Mouse (Mus musculus): ENCODE data around the gene Il17c. TPM values are rescaled to one million over a fixed set of nuclear protein-coding genes. Genes with fewer than 3 reads are reported as not detected.

Il17c gene
- total RNA-seq, 1 experiment from 2014 or later, result 0.96 TPM

DNA sequence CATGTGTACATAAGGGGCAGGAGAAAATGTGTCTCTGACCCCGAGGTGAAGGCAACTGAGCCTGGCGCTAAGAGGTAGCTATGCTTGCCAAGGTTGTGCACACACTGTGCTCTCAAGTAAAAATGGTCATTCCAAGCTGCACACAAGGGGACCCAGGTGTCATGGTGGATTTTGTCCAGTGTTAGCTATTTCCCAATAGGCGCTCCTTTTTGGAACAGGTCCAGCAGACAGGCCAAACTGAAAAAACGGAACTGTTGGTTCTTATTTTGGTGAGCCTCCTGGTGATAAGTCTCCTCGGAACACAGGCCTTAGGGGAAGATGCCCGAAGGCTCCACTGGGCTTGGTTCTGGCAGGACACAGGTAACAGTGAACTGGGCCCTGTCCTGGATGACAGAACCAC lies 32.6 kb downstream of the Il17c start:
- ATAC-seq (replicated peaks; ENCODE audit: low read depth, poor library complexity, severe bottlenecking), result peak; percentile 34

DNA sequence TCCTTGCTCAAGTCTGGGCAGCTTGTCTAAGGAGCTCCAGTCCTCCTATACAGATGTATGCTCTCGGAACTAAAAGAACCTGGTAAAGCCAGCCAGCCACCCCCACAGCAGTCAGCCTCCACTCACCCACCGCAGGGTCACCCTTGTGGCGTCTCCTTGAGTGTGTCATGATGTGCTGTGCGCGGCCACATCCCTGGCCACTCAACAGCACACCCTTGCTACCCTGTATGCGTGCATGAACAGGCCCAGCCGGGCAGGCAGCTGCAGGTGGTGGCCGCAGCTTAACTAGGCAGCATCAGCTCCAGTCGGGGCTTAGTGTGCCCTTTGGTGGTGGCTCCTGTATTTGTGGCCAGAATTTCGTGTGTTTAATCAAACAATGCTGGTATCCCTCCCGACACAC lies 35.4 kb downstream of the Il17c start:
- ATAC-seq (replicated peaks; ENCODE audit: low read depth, poor library complexity, severe bottlenecking), result no peak

DNA sequence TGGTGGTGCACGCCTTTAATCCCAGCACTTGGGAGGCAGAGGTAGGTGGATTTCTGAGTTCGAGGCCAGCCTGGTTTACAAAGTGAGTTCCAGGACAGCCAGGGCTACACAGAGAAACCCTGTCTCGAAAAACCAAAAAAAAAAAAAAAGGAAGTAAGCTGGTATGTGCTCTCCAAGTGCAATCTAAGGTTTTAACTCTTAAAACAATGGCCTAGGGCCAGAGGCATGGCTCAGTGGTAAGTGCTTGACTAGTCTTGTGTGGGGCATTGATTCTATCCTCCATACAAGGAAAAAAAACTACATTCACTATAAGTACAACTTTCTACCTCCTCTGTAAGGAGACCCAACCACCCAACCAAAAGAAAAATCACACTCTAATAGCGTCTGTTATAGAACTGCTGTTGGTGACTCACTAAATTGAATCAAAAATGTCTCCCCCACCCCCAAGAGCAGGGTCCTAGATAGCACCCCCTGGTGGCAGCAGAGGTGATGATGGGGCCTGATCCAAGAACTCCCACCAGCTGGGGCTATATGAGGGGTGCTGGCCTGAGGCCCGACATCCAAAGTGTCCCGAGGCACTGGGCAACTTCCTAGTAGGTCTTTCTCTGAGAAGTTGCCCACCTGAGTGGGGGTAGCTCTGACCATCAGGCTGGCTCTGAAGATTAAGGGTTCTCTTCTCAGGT lies 37.5 kb downstream of the Il17c start:
- no peak for ATAC-seq (replicated peaks; ENCODE audit: low read depth, poor library complexity, severe bottlenecking)

DNA sequence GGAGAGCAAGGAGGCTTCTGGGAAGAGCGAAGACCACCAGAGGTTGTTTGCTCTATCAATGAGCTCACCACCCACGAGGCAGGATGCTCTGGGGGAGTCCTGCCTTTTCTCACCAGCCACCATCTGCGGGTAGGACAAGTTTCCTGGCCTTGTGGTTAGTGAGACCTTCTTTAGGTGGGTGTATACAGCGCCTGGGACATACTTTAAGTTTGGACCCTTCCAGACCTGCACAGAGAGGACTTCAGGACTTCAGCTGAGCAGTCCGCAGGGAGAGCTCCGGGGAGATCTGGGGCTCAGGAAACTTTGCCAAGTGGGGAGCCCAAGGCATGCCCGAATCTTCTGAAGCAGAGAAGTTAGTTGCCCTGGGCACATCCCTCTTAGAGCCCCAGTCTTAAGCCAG lies 38.2 kb downstream of the Il17c start:
- no peak for ATAC-seq (replicated peaks; ENCODE audit: low read depth, poor library complexity, severe bottlenecking)

DNA sequence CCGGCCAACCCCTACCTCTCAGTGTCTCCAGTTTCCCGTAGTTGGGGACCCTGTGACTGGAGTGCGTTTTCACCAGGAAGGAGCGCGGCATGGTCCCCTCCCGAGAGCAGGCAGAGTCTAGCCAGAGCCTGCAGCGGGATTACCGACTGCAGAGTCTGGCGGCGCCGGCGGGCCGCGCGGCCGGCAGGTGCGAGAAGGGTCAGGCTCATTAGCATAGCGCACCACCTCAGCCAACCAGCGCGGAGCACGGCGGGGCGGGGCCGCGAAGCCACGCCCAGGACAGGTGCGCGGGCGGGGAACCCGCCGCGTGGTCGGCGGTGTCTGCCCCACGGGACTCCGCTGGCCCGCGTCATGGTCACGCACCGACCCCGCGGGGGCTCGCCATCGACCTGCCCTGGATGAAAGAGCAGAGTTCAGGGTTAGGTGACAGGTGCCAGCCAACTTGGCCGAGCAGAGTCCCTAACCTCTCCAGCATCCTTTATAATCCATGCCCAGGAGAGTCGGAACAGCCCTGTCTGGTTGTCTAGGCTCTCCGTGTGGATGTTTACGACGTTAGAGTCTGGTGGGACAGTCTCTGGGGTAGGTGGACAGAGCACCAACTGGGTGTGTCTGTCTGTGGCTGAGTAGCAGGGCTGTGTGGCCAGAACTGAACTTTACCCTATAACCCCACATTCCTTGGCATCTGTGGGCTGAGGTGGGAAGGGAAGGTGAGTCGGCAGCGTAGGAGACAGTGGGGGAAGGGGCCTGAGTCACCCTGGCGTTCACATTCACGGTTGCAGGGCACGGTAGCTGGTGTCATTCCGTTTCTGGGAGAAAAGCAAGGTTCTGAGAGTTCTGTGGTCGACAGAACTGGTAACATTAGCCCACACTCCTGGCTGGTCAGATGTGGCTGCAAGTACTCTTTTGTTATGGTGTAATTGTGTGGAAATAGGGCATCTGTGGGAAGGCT lies 39.0 kb downstream of the Il17c start, which contains the start of gene Snai3:
Gene Snai3 (minus strand): TSS at position 210 of the 949 bp plus-strand sequence.
- peak; percentile 26 for ATAC-seq (replicated peaks; ENCODE audit: low read depth, poor library complexity, severe bottlenecking)

DNA sequence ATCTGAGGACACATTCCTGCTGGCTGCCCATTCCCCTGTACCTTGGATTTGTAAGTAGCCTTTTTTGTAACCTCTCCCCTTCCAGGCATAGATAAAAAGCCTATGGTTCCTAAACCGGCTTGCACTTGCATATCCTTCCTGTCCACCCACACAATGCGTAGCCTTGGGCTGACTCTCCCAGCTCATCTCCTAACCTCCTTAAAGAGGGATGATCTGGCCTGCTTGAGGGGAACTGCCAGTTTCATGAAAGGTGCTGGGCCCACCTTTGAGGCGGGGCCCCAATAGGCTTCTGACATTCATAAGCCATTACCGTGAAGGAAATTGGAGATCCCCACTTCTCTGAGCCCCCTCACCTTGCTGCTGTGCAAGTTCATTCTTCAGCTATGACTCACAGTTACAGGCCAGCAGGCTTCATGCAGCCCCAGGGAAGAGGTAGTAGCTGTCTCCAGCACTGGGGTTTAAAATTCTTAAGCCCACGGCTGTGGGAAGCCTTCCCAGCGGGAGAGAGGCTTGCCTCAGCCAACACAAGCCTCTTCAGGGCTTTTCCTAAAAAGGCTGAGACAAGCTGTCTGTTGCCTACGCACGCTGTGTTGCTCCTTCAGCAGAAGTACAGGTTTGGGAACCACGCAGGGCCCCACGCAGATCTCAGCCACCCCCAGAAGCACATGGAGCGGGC lies 39.8 kb downstream of the Il17c start:
- no peak for ATAC-seq (replicated peaks; ENCODE audit: low read depth, poor library complexity, severe bottlenecking)

DNA sequence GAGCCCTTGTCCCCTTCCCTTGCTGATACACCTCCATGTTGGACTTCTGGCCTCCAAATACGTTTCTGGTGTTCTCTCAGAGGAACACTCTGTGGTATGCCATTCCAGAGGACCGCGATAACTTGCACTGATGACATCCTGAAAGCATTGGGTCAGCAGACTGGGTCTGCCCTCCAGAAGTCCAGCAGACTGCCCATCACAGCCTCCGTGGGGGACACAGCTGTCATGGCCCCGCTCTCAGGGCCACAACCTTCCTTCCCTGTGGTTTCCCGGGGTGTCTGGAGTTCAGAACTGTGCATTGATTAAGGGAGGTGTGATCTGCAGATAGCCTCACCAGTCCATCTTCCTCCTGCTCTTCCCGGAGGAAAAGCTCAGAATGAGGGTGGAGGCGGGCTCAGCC lies 40.7 kb downstream of the Il17c start:
- ATAC-seq (replicated peaks; ENCODE audit: low read depth, poor library complexity, severe bottlenecking), result no peak

DNA sequence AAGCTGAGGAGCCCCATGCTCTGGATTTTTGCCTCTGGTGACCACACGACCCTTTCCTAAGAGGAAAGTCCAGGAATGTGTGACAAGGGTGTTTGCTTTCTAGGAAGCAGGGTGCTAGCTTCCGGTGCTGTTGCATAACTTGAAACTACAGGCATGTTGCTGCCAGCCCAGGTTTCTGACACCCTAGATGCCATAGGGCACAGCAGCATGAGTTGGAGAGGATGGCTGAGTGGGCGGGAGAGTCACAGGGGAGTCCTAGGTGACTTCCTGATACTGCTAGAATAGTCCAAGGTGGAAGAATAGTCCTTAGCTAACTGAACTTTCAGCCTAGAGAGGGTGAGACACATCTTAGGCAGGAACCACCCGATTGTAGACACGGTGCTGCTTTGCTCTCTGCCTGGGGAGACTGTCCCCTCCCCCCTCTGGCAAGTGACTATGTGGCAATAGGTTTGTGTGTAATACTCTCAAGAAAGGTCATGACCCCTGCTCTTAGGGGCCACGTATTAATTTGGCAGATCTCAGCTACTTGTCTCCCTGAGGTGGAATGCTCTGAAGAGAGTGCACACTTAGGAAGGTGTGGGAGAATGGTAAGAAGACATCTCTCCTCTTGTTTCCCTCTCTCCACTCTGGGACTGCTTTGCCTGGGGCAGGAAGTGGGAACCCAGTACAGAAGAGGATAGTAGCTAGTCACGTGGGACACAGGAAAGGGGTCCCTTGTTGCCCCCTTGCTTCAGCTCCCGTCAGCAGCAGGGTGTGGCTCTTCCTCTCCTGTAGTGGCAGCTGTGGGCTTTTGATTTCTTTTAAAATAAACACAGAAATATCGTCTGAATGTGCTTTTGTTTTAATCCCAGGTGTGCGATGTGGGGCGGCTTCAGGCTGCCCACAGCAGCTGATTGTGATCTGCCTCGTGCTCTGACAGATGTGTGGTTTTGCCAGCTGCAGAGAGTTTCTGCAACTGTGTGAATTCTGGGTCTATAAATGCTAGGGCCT lies 42.1 kb downstream of the Il17c start:
- ATAC-seq (replicated peaks; ENCODE audit: low read depth, poor library complexity, severe bottlenecking), result peak; percentile 30; the same call in 1 of the 2 replicates

DNA sequence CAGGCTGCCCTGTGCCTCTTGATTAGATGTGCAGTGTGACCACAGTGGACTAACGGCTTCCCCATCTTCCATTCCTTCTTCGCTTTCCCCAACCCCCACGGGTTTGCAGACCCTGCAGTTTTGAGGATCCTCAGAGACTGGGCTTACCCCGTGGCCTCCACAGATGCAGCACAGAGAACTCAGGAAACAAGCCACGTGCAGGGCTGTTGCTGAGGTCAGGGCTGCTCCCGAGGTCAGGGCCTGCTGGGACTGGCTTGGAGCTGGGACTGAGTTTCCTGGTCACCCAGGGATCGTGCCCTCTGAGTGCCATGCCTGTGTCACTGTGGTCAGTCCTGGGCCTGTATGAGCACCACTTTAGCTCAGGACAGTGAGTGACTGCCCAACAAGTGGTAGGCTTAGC lies 43.2 kb downstream of the Il17c start:
- no peak for ATAC-seq (replicated peaks; ENCODE audit: low read depth, poor library complexity, severe bottlenecking)

DNA sequence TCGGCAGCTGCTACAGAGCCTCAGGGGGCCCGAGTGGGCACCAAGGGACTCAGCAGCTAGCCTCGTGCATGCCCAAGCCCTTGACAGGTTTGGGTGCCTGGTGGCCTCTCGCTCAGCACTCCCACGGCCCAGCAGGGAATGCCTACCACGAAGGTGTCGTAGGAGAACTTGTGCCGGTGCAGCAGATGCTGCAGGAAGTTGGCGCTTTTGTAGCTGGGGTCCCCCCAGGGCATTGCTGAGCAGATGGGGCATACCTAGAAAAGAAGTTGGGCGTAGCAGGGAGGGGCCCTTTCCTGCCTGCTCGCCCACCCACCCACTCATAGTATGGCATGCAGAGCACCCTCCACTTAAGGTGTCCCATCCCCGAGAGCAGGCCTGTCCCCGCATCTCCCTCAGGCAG lies 46.0 kb downstream of the Il17c start:
- no peak for ATAC-seq (replicated peaks; ENCODE audit: low read depth, poor library complexity, severe bottlenecking)

DNA sequence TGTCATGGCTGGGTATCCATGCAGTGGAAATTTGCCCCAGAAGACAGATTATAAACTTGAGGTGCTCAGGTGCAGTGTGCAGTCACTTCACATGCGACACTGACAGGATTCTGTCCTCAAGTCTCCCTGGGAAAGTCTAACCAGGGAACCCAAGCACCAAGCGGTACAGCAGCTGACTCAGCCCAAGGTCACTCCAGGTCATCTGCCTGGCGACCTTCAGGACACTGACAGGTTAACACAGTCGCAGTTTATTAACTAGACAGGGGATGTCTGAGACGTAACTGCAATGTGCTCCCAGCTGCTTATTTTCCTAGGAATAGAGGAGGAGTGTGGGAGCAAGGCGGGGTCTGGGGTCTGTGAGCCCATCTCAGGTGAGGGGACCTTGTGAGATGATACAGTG lies 47.6 kb downstream of the Il17c start:
- no peak for ATAC-seq (replicated peaks; ENCODE audit: low read depth, poor library complexity, severe bottlenecking)

DNA sequence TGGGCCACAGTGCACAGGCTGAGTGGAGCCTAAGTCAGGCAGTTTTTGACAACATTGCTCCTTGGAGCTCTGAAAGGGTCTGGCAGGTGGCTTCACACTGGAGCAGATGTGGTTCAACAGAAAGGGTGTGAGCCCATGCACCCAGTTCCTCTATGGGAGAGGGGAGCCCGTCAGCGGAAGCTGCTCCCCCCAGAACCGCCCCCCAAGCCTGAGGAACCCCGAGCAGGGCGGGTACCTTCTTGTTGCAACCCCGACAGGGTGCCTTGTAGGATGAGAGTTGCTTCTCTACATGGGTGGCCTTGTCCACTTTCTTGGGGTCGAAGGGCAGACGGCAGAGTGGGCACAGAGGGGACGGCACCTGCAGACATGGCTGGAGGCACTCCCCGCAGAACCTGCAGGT lies 48.1 kb downstream of the Il17c start:
- ATAC-seq (replicated peaks; ENCODE audit: low read depth, poor library complexity, severe bottlenecking), result 0 out of 2 replicates have a peak, but pooled peaks have one; percentile 17

DNA sequence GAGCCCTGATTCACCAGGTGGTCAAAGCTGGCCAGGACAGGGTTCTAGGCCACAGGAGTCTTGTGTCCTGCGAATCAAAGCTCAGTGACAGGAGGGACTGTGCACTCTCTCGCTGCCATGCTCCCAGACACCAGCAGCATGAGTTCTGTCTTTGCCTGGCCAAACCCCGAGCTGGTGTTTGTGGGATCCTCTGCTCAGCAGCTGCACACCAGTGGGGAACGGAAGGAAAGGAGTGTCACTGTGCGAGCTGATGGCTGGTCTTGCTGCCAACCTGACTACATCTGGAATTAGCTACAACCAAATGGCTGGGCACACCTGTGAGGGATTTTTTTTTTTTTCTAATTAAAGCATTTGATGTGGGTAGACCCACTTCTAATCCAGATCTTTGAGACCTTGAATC lies 48.9 kb downstream of the Il17c start:
- 0 out of 2 replicates have a peak, but pooled peaks have one; percentile 26 for ATAC-seq (replicated peaks; ENCODE audit: low read depth, poor library complexity, severe bottlenecking)

Other genes starting within 250 kb of the Il17c start
- 53.0 and 72.2 TPM in 2 replicates for gene Zfpm1, start 139.9 kb upstream of the Il17c start, total RNA-seq (2017)
- gene Trhr2, start 61.3 kb upstream of the Il17c start, total RNA-seq (2017), result not detected in 2 replicates
- 68.9 and 81.0 TPM in 2 replicates for gene Zc3h18, start 45.4 kb upstream of the Il17c start, total RNA-seq (2017)
- gene Cyba, start 10.9 kb downstream of the Il17c start, total RNA-seq (2017), result 42.2 and 44.6 TPM in 2 replicates
- gene Mvd, start 21.4 kb downstream of the Il17c start, total RNA-seq (2017), result 1.2 and 3.2 TPM in 2 replicates
- gene Snai3, start 38.7 kb downstream of the Il17c start, total RNA-seq (2017), result not detected in 2 replicates
- 28.9 and 31.6 TPM in 2 replicates for gene Rnf166, start 54.0 kb downstream of the Il17c start, total RNA-seq (2017)
- gene Ctu2, start 54.1 kb downstream of the Il17c start, total RNA-seq (2017), result 7.8 and 26.5 TPM in 2 replicates
- 19.4 and 22.3 TPM in 2 replicates for gene Piezo1, start 129.3 kb downstream of the Il17c start, total RNA-seq (2017)
- 38.7 and 53.3 TPM in 2 replicates for gene Cdt1, start 146.0 kb downstream of the Il17c start, total RNA-seq (2017)
- 72.1 and 79.3 TPM in 2 replicates for gene Aprt, start 154.9 kb downstream of the Il17c start, total RNA-seq (2017)
- gene Galns, start 189.4 kb downstream of the Il17c start, total RNA-seq (2017), result 12.8 and 13.2 TPM in 2 replicates
- gene Trappc2l, start 189.6 kb downstream of the Il17c start, total RNA-seq (2017), result 12.8 TPM in 2 replicates
- not detected in 2 replicates for gene Pabpn1l, start 200.7 kb downstream of the Il17c start, total RNA-seq (2017)

Data from common myeloid progenitor, adult 5-6 weeks (primary cell).